Mouse (Mus musculus): Measurements from ENCODE around the gene Acyp1. TPM values are rescaled to one million over a fixed set of nuclear protein-coding genes. Genes with fewer than 3 reads are reported as not detected.
A peak's percentile ranks its signal among the peaks of the same experiment; 100 is the strongest.

Gene Acyp1
- polyA plus RNA-seq, 1 experiment from 2014 or later = 70.0 TPM

GRCm38 (mm10) chr12:85296915-85297314, 8.7 kb upstream of the Acyp1 start:
- 74% methylated on average over 5 of the region's 5 CpGs for WGBS
- 0 out of 2 replicates have a peak, but pooled peaks cover 1% of the 10 kb centered on the region for H3K4me1 ChIP-seq (replicated peaks)
- no peak overlapping the region for H3K4me3 ChIP-seq
- H3K27ac ChIP-seq (ENCODE audit: poor library complexity, severe bottlenecking) = no peak overlapping the region
- peaks cover 5% of the 10 kb centered on the region; the same call in 1 of the 2 replicates for H3K9me3 ChIP-seq (replicated peaks)
- no peak overlapping the region for H3K4me2 ChIP-seq
- ATAC-seq (ENCODE audit: insufficient number of reproducible peaks, low FRiP score) = no peak
- H3K36me3 ChIP-seq = peaks cover 26% of the 10 kb centered on the region
- no peaks in the 10 kb centered on the region for H3K27me3 ChIP-seq (replicated peaks)
- H3K9ac ChIP-seq = no peak overlapping the region

- H3K9ac ChIP-seq = no peak overlapping the region
- H3K4me1 ChIP-seq (replicated peaks) = 0 out of 2 replicates have a peak, but pooled peaks cover 2% of the 10 kb centered on the region
- peaks cover 5% of the 10 kb centered on the region for H3K27me3 ChIP-seq (replicated peaks)
- H3K27ac ChIP-seq (ENCODE audit: poor library complexity, severe bottlenecking) = no peak overlapping the region
- ATAC-seq (ENCODE audit: insufficient number of reproducible peaks, low FRiP score) = no peak
- 82% methylated on average over 2 of the region's 2 CpGs for WGBS
- H3K9me3 ChIP-seq (replicated peaks) = peaks cover 5% of the 10 kb centered on the region; the same call in 1 of the 2 replicates
- peaks cover 12% of the 10 kb centered on the region for H3K36me3 ChIP-seq
- no peak overlapping the region for H3K4me2 ChIP-seq
- H3K4me3 ChIP-seq = no peak overlapping the region
Observed at GRCm38 (mm10) chr12:85295506-85295905, 7.3 kb upstream of the Acyp1 start.

GRCm38 (mm10) chr12:85292906-85293305, 4.7 kb upstream of the Acyp1 start:
- H3K4me1 ChIP-seq (replicated peaks) = peaks cover 14% of the 10 kb centered on the region
- H3K9ac ChIP-seq = no peak overlapping the region
- H3K4me3 ChIP-seq = no peak overlapping the region
- no peak for ATAC-seq (ENCODE audit: insufficient number of reproducible peaks, low FRiP score)
- H3K4me2 ChIP-seq = no peak overlapping the region
- no peaks in the 10 kb centered on the region for H3K36me3 ChIP-seq
- peaks cover 14% of the 10 kb centered on the region for H3K27me3 ChIP-seq (replicated peaks)
- H3K9me3 ChIP-seq (replicated peaks) = peaks cover 5% of the 10 kb centered on the region; the same call in 1 of the 2 replicates
- no peak overlapping the region for H3K27ac ChIP-seq (ENCODE audit: poor library complexity, severe bottlenecking)

- WGBS = 50% methylated on average over 6 of the region's 6 CpGs
- Histone ChIP-seq H3K4me3 (no peak overlapping the region), H3K9ac (no peak overlapping the region), H3K27me3 (replicated peaks) (peaks cover 14% of the 10 kb centered on the region), H3K4me2 (no peak overlapping the region), H3K36me3 (no peaks in the 10 kb centered on the region), H3K27ac (ENCODE audit: poor library complexity, severe bottlenecking) (no peak overlapping the region), H3K9me3 (replicated peaks) (peaks cover 5% of the 10 kb centered on the region; the same call in 1 of the 2 replicates), H3K4me1 (replicated peaks) (peaks cover 18% of the 10 kb centered on the region)
- ATAC-seq (ENCODE audit: insufficient number of reproducible peaks, low FRiP score) = no peak
Observed at GRCm38 (mm10) chr12:85292288-85292687, 4.0 kb upstream of the Acyp1 start.

- Histone ChIP-seq H3K4me2 (no peak overlapping the region), H3K4me1 (replicated peaks) (peaks cover 18% of the 10 kb centered on the region), H3K27me3 (replicated peaks) (peaks cover 14% of the 10 kb centered on the region), H3K36me3 (no peaks in the 10 kb centered on the region), H3K9ac (no peak overlapping the region), H3K4me3 (no peak overlapping the region), H3K27ac (ENCODE audit: poor library complexity, severe bottlenecking) (no peak overlapping the region), H3K9me3 (replicated peaks) (peaks cover 5% of the 10 kb centered on the region; the same call in 1 of the 2 replicates)
- ATAC-seq (ENCODE audit: insufficient number of reproducible peaks, low FRiP score) = no peak
Observed at GRCm38 (mm10) chr12:85291541-85291940, 3.3 kb upstream of the Acyp1 start.

GRCm38 (mm10) chr12:85290633-85291032, 2.4 kb upstream of the Acyp1 start:
- 75% methylated on average over 10 of the region's 10 CpGs for WGBS
- peaks cover 5% of the 10 kb centered on the region; the same call in 1 of the 2 replicates for H3K9me3 ChIP-seq (replicated peaks)

GRCm38 (mm10) chr12:85289157-85290000, 1.1 kb upstream of the Acyp1 start:
- peak overlapping the region; percentile 79; the same call in 1 of the 2 replicates for H3K9ac ChIP-seq
- ATAC-seq (ENCODE audit: insufficient number of reproducible peaks, low FRiP score) = no peak
- H3K27ac ChIP-seq (ENCODE audit: poor library complexity, severe bottlenecking) = no peak overlapping the region

More at GRCm38 (mm10) chr12:85290633-85291032, 2.4 kb upstream of the Acyp1 start:
- Histone ChIP-seq H3K4me1 (replicated peaks) (peaks cover 18% of the 10 kb centered on the region), H3K9ac (no peak overlapping the region), H3K27ac (ENCODE audit: poor library complexity, severe bottlenecking) (no peak overlapping the region), H3K36me3 (no peaks in the 10 kb centered on the region), H3K4me2 (no peak overlapping the region), H3K4me3 (no peak overlapping the region), H3K27me3 (replicated peaks) (peaks cover 14% of the 10 kb centered on the region)
- ATAC-seq (ENCODE audit: insufficient number of reproducible peaks, low FRiP score) = no peak

GRCm38 (mm10) chr12:85288486-85289156, 383 bp upstream of the Acyp1 start, which contains the start of gene Zc2hc1c:
TSS of gene Zc2hc1c (plus strand) at chr12:85288591.
- H3K36me3 ChIP-seq = no peaks in the 10 kb centered on the region
- peak within 1 kb of the TSS; percentile 72 for H3K4me3 ChIP-seq
- peak within 1 kb of the TSS; percentile 79 for H3K9ac ChIP-seq
- H3K4me1 ChIP-seq (replicated peaks) = peaks cover 18% of the 10 kb centered on the region
- peak within 1 kb of the TSS; percentile 54; the same call in 1 of the 2 replicates for H3K27ac ChIP-seq (ENCODE audit: poor library complexity, severe bottlenecking)
- WGBS = 3% methylated on average over 29 of the region's 31 CpGs
- peak within 1 kb of the TSS; percentile 79 for H3K4me2 ChIP-seq
- H3K9me3 ChIP-seq (replicated peaks) = 0 out of 2 replicates have a peak, but pooled peaks cover 3% of the 10 kb centered on the region
- H3K27me3 ChIP-seq (replicated peaks) = peaks cover 14% of the 10 kb centered on the region
- peak; percentile 87 for ATAC-seq (ENCODE audit: insufficient number of reproducible peaks, low FRiP score)

More at GRCm38 (mm10) chr12:85289157-85290000, 1.1 kb upstream of the Acyp1 start:
- Histone ChIP-seq H3K27me3 (replicated peaks) (peaks cover 14% of the 10 kb centered on the region), H3K4me3 (peak overlapping the region; percentile 72), H3K4me2 (peak overlapping the region; percentile 79), H3K9me3 (replicated peaks) (peaks cover 3% of the 10 kb centered on the region; the same call in 1 of the 2 replicates), H3K4me1 (replicated peaks) (peaks cover 18% of the 10 kb centered on the region), H3K36me3 (no peaks in the 10 kb centered on the region)
- 49% methylated on average over 24 of the region's 24 CpGs for WGBS

- Histone ChIP-seq H3K36me3 (no peaks in the 10 kb centered on the region), H3K27me3 (replicated peaks) (peaks cover 14% of the 10 kb centered on the region)
Observed at GRCm38 (mm10) chr12:85286941-85287340, 1.3 kb downstream of the Acyp1 start.

GRCm38 (mm10) chr12:85284996-85285395, 3.2 kb downstream of the Acyp1 start:
- Histone ChIP-seq H3K27ac (ENCODE audit: poor library complexity, severe bottlenecking) (no peak overlapping the region), H3K27me3 (replicated peaks) (0 out of 2 replicates have a peak, but pooled peaks cover 5% of the 10 kb centered on the region), H3K4me2 (no peak overlapping the region), H3K4me1 (replicated peaks) (peaks cover 16% of the 10 kb centered on the region), H3K9me3 (replicated peaks) (no peaks in the 10 kb centered on the region), H3K4me3 (no peak overlapping the region), H3K36me3 (no peaks in the 10 kb centered on the region), H3K9ac (no peak overlapping the region)
- no peak for ATAC-seq (ENCODE audit: insufficient number of reproducible peaks, low FRiP score)
- WGBS = 80% methylated on average over 4 of the region's 4 CpGs

More at GRCm38 (mm10) chr12:85286941-85287340, 1.3 kb downstream of the Acyp1 start:
- H3K4me1 ChIP-seq (replicated peaks) = peaks cover 17% of the 10 kb centered on the region
- H3K4me3 ChIP-seq = no peak overlapping the region
- no peaks in the 10 kb centered on the region for H3K9me3 ChIP-seq (replicated peaks)
- no peak overlapping the region for H3K27ac ChIP-seq (ENCODE audit: poor library complexity, severe bottlenecking)
- H3K9ac ChIP-seq = no peak overlapping the region
- no peak overlapping the region for H3K4me2 ChIP-seq
- ATAC-seq (ENCODE audit: insufficient number of reproducible peaks, low FRiP score) = no peak
- WGBS = 38% methylated on average over 2 of the region's 5 CpGs

GRCm38 (mm10) chr12:85284331-85284730, 3.9 kb downstream of the Acyp1 start:
- Histone ChIP-seq H3K4me3 (no peak overlapping the region), H3K9me3 (replicated peaks) (no peaks in the 10 kb centered on the region), H3K4me1 (replicated peaks) (peaks cover 18% of the 10 kb centered on the region), H3K27me3 (replicated peaks) (no peaks in the 10 kb centered on the region), H3K4me2 (no peak overlapping the region), H3K36me3 (no peaks in the 10 kb centered on the region), H3K27ac (ENCODE audit: poor library complexity, severe bottlenecking) (no peak overlapping the region), H3K9ac (no peak overlapping the region)
- no peak for ATAC-seq (ENCODE audit: insufficient number of reproducible peaks, low FRiP score)
- 65% methylated on average over 8 of the region's 8 CpGs for WGBS

Data from heart, embryonic 12.5 days (tissue).